Mouse (Mus musculus) limb, embryonic 14.5 days (tissue): Measurements from ENCODE around the gene Ubap2l. TPM values are rescaled to one million over a fixed set of nuclear protein-coding genes. Genes with fewer than 3 reads are reported as not detected.

ENCODE experiments used
- ATAC-seq: fragments of 200-750 bp; cut with Nextera tagmentation; 2 replicates; pipeline ENCODE4 v1.8.0; 2017; ENCODE audit warnings: low read depth, moderate number of reproducible peaks, moderate TSS enrichment; ENCODE audit not compliant: low FRiP score
- DNase-seq: peaks from one replicate; pipeline ENCODE4 v3.0.0-alpha.2; 2015; ENCODE audit warnings: low spot score
- H3K27ac ChIP-seq: fragments of 300-500 bp; sonication (generic); replicated peaks from 2 replicates; pipeline ENCODE4 v1.5.1; 2014; ENCODE audit warnings: low read depth, mild to moderate bottlenecking, low read length, moderate library complexity, mixed read lengths
- H3K27me3 ChIP-seq: fragments of 300-500 bp; sonication (generic); 2 replicates; pipeline ENCODE4 v1.6.1; 2014; ENCODE audit warnings: low read length, mixed read lengths; ENCODE audit not compliant: control insufficient read depth, insufficient read depth
- H3K36me3 ChIP-seq: fragments of 300-500 bp; sonication (generic); 2 replicates; pipeline ENCODE4 v1.6.1; 2014; ENCODE audit warnings: mild to moderate bottlenecking, low read length, moderate library complexity, mixed read lengths; ENCODE audit not compliant: control insufficient read depth, insufficient read depth
- H3K4me1 ChIP-seq: fragments of 300-500 bp; sonication (generic); 2 replicates; pipeline ENCODE4 v1.6.1; 2014; ENCODE audit warnings: antibody characterized with exemption, low read length, mixed read lengths; ENCODE audit not compliant: control insufficient read depth, insufficient read depth
- H3K4me2 ChIP-seq: fragments of 300-500 bp; sonication (generic); replicated peaks from 2 replicates; pipeline ENCODE4 v1.6.1; 2014; ENCODE audit warnings: low read depth, mild to moderate bottlenecking, low read length, moderate library complexity; ENCODE audit not compliant: severe bottlenecking
- H3K4me3 ChIP-seq: fragments of 300-500 bp; sonication (generic); replicated peaks from 2 replicates; pipeline ENCODE4 v1.5.1; 2014; ENCODE audit warnings: low read length
- H3K9ac ChIP-seq: fragments of 300-500 bp; sonication (generic); 2 replicates; pipeline ENCODE4 v1.6.1; 2014; ENCODE audit warnings: mild to moderate bottlenecking, low read depth, low read length, moderate library complexity; ENCODE audit not compliant: severe bottlenecking
- H3K9me3 ChIP-seq: fragments of 300-500 bp; sonication (generic); 2 replicates; pipeline ENCODE4 v1.6.1; 2016; ENCODE audit warnings: low read length; ENCODE audit not compliant: control insufficient read depth
- POLR2A ChIP-seq: fragments of 200-500 bp; IDR thresholded peaks from 2 replicates; pipeline ENCODE4 v1.8.0; 2012; ENCODE audit warnings: inconsistent platforms, mild to moderate bottlenecking, moderate library complexity, borderline replicate concordance; ENCODE audit not compliant: insufficient read depth, insufficient read length; ENCODE audit errors: extremely low read depth
- WGBS: fragments of 180-500 bp; shearing (Covaris S2); extraction: QIAGEN DNeasy Blood & Tissue Kit; methylation state at CpG from one replicate; pipeline ENCODE4 v1.1.7; 2014; 5-methylcytosine and 5-hydroxymethylcytosine counted together
- polyA plus RNA-seq, 2 experiments: library from polyadenylated mRNA; depleted of rRNA in 1 of 2; stranded (reverse) in 1 of 2; unstranded in 1 of 2; fragments of >200 nt; fragmentation: Nextera tagmentation in 1 of 2; extraction: Ambion mirVana in 1 of 2; gene quantifications; 2 replicates each; pipeline versions ENCODE4 v1.2.1 to v1.2.3; 2012 to 2014

Gene Ubap2l
- polyA plus RNA-seq, 2 experiments, result 205 to 214 TPM

DNA sequence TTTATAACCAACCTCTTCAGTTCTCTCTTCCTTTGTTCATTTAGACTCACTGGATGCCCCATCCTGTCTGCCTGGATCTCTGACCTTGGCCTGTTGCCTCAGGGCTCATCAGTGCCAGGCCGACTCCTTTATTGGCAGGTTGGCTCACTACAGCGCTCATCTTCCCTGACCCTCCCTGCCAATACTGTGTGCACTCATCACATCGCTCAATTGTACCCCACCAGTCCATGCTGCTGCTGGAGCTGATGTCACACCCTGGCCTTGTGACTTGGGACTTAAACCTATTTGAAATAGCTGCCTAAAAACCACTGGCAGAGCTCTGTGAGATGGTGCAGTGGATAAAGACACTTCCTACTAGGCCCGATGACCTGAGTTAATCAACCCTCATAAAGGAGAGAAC is 15.4 kb upstream of the Ubap2l start:
- DNase-seq (no peak), ATAC-seq (no peak)
- Histone ChIP-seq H3K27ac (no peak overlapping the region), H3K9me3 (no peaks in the 10 kb centered on the region), H3K36me3 (peaks cover 16% of the 10 kb centered on the region), H3K4me1 (no peaks in the 10 kb centered on the region), H3K4me2 (no peak overlapping the region), H3K27me3 (no peaks in the 10 kb centered on the region), H3K4me3 (no peak overlapping the region), H3K9ac (no peak overlapping the region)
- TF ChIP-seq POLR2A, result no peak
- WGBS, result 86% methylated on average over 4 of the region's 4 CpGs

DNA sequence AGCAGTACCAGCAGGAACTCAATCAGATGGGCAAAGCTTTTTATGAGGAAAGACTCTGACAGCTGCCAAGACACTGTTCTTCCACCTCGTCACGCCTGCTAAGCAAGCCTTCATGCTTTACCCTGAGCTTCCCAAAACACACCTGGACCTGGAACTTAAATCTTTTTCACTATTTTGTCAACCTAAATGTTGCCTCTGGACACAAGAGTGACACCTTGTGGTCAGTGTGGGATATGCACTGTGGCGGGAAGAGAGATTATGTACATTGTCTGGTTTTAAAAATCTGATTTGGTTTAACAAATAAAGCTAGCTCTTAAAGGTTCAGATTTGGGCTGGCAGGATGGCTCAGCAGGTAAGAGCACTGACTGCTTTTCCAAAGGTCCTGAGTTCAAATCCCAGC is 13.1 kb upstream of the Ubap2l start:
- peaks cover 39% of the 10 kb centered on the region for H3K36me3 ChIP-seq
- H3K27ac ChIP-seq, result no peak overlapping the region
- WGBS, result 45% methylated on average over 3 of the region's 3 CpGs
- no peak for TF ChIP-seq POLR2A
- ATAC-seq (no peak), DNase-seq (no peak)
- H3K4me1 ChIP-seq, result no peaks in the 10 kb centered on the region
- no peaks in the 10 kb centered on the region for H3K9me3 ChIP-seq
- no peak overlapping the region for H3K9ac ChIP-seq
- H3K4me3 ChIP-seq, result no peak overlapping the region
- H3K4me2 ChIP-seq, result no peak overlapping the region
- no peaks in the 10 kb centered on the region for H3K27me3 ChIP-seq

GRCm38 (mm10) chr3:90064383-90064782 is 12.0 kb upstream of the Ubap2l start:
- H3K27ac ChIP-seq, result no peak overlapping the region
- no peak for ATAC-seq
- no peak overlapping the region for H3K9ac ChIP-seq
- no peak overlapping the region for H3K4me3 ChIP-seq
- H3K27me3 ChIP-seq, result no peaks in the 10 kb centered on the region
- no peak overlapping the region for H3K4me2 ChIP-seq
- no peak for TF ChIP-seq POLR2A
- no peak for DNase-seq
- H3K36me3 ChIP-seq, result peaks cover 45% of the 10 kb centered on the region
- no peaks in the 10 kb centered on the region for H3K9me3 ChIP-seq
- WGBS, result 75% methylated on average over 3 of the region's 3 CpGs
- H3K4me1 ChIP-seq, result no peaks in the 10 kb centered on the region

- Histone ChIP-seq H3K27ac (no peak overlapping the region), H3K27me3 (no peaks in the 10 kb centered on the region), H3K9ac (no peak overlapping the region), H3K36me3 (peaks cover 57% of the 10 kb centered on the region), H3K4me1 (no peaks in the 10 kb centered on the region), H3K4me3 (no peak overlapping the region), H3K4me2 (no peak overlapping the region), H3K9me3 (no peaks in the 10 kb centered on the region)
- ATAC-seq, result no peak
- TF ChIP-seq POLR2A, result no peak
- DNase-seq, result no peak
- 81% methylated on average over 2 of the region's 2 CpGs for WGBS
These were observed 10.1 kb upstream of the Ubap2l start for GRCm38 (mm10) chr3:90062539-90062938.

GRCm38 (mm10) chr3:90061549-90061948 is 9.1 kb upstream of the Ubap2l start:
- Histone ChIP-seq H3K9ac (no peak overlapping the region), H3K27me3 (no peaks in the 10 kb centered on the region), H3K9me3 (no peaks in the 10 kb centered on the region), H3K4me2 (no peak overlapping the region), H3K27ac (no peak overlapping the region), H3K4me1 (no peaks in the 10 kb centered on the region), H3K4me3 (no peak overlapping the region), H3K36me3 (peaks cover 67% of the 10 kb centered on the region)
- DNase-seq (no peak), ATAC-seq (no peak)
- no peak for TF ChIP-seq POLR2A
- WGBS, result 91% methylated on average over 6 of the region's 6 CpGs
